Mouse (Mus musculus) heart, adult 8-10 months (tissue): ENCODE measurements at regions not wholly inside any gene's neighbourhood (a gene's known extent, or its start where the extent isn't known, plus 50 kb on each side); places are given as distances from the start of the nearest gene placed in this dataset.

Experiments used
- DNase-seq: peaks from one replicate; pipeline ENCODE4 v3.0.0; 2022; ENCODE audit warnings: low spot score

DNA sequence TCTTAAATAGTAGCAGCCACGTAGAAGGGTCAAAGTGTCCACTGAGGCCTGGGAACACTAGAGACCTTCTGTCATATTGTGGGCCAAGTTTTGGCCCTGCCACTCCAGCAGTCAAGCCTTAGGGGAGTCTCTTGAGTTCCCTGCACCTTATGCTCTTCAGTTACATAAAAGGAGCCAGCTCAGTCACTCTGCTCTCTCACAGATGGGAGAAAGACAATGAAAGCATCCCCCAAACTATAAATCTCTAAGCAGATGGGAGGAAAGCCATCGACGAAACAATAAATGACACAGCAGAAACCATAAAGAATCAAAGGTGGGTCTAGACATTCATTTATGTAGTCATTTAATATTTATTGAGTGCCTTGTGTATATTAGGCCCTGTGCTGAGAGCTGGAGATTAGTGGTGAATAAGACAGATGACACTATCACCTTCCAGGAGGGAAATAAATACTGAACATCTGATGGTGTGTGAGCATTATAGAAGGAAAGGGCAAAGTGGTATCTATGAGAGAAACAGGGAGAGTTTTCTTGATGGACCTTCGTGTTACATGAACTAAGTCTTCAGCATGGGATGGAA is 137.5 kb upstream of the Synpr start:
- DNase-seq, result no peak

GRCm38 (mm10) chr14:13149617-13150016 is 135.0 kb upstream of the Synpr start:
- no peak for DNase-seq

DNA sequence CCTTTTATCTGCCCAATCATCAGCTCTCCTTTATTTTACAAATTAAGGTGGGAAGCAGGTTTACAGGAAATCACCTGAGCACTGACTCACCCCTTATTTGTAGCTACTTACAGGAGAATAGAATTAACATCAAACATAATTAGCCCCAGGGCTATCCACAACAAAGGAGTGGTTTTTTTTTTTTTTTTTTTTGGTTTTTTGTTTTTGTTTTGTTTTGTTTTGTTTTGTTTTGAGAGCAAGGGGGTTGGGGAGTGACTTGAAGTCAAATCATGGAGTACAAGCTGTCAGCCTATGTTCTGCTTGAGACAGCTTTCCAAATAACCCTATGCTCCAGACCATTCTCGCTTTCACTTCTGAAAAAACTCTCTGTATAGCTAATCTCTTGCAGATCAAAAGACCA is 132.9 kb upstream of the Synpr start:
- DNase-seq, result no peak

DNA sequence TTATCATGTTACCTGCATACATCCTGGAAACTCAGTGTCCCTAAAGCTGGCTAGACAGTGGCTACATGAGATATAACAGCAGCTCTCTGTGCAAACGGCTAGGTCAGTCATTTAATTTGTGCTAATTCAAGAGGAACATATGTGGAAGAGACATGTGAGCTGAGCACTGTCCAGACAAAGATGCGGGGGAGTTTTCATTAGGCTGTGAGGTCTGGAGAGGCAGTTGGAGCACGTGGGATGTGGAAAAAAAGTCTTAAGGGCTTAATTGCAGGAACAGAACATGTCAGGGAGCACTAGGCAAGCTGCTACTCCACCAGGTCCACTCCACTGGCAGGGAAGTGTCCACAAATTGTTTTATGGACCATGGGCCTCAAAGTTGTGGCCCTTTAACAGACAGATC is 108.4 kb upstream of the Synpr start:
- no peak for DNase-seq

DNA sequence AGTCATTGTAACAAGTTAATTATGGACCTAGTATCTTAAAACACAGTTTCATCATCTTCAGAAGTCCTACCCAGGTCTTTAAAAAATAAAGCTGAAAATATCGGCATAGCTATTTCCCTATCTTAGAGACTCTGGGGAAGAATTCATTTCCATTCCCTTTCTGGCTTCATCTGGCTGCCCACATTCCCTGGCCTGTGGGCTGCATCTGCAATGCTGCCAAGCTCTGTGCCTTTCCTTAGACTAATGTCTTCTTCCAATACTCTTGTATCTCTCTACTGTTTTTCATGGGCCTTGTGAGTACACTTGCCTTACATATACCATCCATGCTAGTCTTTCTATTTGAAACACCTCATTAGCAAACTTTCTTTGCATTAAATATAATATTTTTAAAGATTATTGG is 106.7 kb upstream of the Synpr start:
- DNase-seq, result no peak

GRCm38 (mm10) chr14:13190801-13191200 is 93.8 kb upstream of the Synpr start:
- DNase-seq, result no peak

DNA sequence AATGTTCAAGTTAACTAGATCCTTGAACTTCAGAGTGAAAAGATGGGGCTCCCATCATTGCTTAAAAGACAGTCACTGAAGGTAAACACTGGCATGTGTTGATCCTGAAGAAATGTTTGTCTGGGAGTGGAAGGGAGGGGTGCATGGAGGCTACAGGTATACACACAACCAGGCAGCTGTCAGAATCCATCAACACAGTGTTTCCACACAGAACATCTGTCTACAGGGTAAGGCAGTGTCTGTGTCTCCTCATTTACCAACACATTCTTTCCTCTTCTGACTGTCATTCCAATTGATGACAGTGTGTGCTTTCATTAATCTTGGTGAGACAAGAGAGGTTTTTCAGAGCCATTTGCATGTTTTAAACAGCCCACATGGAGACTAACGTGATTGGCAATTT is 91.8 kb upstream of the Synpr start:
- DNase-seq, result no peak

DNA sequence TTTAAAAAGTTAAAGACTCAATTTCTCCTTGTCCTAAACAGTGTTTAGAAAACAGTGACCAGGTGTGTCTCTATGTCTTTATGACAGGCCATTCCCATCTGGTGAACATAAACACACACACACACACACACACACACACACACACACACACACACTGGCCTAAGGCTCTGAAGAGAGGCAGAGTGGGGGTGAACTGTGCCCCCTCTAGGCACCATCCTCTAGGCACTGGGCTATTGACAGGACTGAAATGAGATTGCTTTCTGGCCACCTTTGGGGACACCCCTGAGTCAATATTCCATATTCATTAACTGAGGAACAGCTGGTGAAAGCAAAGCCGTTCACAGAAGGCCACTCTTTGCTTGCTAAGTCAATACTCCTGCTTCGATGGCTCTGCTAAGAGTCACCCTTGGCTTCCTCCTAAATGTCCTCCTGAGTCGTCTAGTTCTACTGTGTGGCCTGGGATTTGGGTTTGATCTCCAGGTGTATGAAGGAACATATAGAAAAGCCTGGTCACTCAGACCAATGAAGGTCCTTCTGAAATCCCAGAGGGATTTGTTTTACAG is 87.2 kb upstream of the Synpr start:
- no peak for DNase-seq

DNA sequence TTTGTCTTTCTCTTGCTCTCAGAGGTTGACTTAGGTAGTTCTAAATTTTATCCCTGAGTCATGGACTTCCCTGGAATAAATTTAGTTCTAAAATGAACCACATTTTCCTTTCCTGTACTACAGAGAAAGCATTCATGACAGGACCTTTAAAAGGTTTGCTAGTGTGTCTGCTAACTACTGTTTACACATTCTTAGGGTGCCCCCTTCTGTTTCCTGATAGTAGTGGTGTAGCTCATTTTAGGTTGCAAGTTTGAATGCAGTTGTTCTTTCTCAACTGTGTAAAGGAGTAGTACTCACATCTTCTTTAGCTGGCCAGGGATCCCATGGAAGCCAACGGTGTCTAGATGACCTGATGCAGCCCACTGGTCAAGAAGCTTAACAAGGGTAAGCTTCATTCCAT is 86.1 kb upstream of the Synpr start:
- DNase-seq, result peak; percentile 16

GRCm38 (mm10) chr14:13212658-13213057 is 71.9 kb upstream of the Synpr start:
- DNase-seq, result no peak
